Mouse (Mus musculus) adrenal gland, postnatal 25 days (tissue): ENCODE measurements around the gene Galr3. TPM values are rescaled to one million over a fixed set of nuclear protein-coding genes. Genes with fewer than 3 reads are reported as not detected.
"Not testable (repeated sequence)": the region's sequence is repeated elsewhere in the genome, so short reads cannot be mapped to it uniquely, and the experiment has no call there.

Experiments
- DNase-seq: peaks from one replicate; pipeline ENCODE4 v3.0.0; 2021; ENCODE audit warnings: mixed read lengths
- long read RNA-seq: library from polyadenylated mRNA; stranded (forward); transcript quantifications from one replicate; pipeline ENCODE4 v2.0.0, GENCODE M21; 2021
- total RNA-seq: library from RNA; stranded (reverse); gene quantifications from 2 replicates; pipeline ENCODE4 v1.2.3, GENCODE M21; 2021

Gene Galr3
- 0.39 TPM in 1 of 2 replicates, not detected in the other for total RNA-seq
- long read RNA-seq, partial matches to known transcripts = 0 of 1 reads
- long read RNA-seq, other reads (novel, unspliced or antisense) = 1 of 1 reads

DNA sequence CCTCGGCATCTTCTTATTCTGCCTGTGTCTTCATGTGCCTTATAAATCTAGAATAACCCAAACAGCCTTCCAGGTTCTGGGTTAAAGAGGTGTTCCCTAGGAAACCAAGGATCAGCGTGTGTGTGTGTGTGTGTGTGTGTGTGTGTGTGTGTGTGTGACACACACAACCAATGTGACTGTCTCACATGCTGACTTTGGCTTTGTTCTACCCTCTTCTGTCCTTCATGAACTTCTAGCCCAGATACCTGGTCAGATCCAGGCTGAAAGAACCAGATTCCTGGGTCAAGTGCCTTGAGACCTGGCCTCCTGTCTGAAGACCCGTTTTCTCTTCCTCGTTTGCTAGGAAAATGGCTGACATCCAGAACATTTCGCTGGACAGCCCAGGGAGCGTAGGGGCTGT is at the start of gene Galr3:
Galr3 (plus strand) TSS at position 301 of the 400 bp plus-strand sequence.
- DNase-seq = no peak

DNA sequence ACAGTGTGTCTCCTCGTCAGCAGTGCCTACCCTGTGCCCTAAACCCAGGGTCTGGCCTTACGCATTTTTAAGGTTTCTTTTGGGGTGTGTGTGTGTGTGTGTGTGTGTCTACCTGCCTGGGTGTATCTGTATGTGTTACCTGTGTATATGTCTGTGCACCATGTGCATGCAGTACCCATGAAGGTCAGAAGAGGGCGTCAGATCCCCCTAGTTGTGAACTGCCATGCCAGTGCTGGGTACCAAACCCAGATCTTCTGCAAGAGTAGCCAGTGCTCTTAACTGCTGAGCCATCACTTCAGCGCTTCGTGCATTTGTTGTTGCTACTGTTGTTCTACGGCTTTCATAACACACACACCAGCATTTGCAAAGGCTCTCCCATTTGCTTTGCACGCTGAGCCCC is 49.5 kb upstream of the Galr3 start:
- no peak for DNase-seq

DNA sequence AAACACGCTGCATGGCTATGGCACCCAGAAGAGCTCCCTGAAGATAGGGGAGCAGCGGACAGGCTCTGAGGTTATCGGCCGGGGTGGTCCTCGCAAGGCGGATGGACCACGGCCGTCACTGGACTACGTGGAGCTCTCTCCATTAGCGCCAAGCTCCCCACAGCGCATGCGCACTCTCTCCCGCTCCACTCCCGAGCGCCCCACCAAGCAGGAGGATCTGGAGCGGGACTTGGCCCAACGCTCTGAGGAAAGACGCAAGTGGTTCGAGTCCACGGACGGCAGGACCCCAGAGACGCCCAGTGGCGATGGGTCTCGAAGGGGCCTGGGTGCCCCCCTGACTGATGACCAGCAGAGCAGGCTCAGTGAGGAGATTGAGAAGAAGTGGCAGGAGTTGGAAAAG is 48.8 kb upstream of the Galr3 start:
- DNase-seq = no peak

DNA sequence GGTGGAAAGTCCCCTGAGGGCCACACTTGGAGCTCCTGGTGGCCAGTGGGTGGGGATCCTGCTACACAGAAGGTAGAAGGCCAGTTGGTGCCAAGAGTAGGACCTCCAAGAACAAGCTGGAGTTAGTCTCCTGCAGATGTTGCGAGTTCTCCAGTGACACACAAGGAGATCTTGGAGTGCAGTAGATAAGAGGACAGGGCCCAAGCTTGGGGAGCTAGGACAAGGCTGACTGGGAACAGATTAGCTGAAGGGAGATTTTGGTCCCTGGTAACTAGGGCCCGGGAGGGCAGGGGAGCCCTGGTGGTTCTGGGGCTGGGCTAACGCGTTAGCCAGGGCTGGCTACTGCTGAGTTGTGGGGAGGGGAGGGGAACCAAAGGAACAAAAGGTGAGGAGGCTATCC is 45.8 kb upstream of the Galr3 start:
- DNase-seq = no peak

DNA sequence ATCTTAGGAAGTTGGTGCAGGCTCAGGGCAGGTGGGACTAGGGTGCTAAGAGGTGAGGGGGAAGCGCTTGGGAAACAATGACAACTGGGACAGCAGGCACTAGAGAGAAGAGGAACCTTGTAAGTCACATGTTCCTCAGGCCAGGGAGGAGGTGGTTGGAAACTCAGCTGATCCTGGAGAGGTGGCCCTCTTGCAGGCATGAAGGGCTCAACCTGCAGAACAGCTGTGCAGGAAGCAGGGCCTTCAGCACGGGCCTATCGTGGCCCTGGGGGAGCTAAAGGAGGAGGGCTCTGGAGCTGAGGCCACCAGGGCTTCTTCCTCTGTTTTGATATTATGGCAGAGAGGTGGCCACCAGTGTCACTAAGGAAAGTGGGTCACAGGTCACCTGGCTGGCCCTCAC is 45.0 kb upstream of the Galr3 start:
- DNase-seq = no peak

DNA sequence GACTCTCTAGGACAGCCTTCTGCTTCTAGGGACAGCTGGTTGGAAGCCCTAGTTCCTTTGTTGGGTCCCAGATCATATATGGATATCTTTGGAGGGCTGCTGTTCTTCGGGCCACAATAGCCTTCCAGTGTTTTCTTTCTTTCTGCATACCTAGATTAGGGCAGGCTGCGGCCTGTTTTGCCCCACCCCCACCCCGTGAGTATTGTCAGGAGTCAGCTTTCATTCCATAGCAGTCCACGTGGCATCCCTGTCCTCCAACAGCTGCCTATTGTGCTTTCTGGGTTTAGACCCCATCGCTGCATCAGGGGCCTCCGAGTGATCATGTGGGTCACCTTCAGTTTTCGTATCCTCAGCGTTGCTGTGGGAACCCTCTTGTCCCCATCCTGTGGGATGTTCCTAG is 43.3 kb upstream of the Galr3 start:
- DNase-seq = no peak

DNA sequence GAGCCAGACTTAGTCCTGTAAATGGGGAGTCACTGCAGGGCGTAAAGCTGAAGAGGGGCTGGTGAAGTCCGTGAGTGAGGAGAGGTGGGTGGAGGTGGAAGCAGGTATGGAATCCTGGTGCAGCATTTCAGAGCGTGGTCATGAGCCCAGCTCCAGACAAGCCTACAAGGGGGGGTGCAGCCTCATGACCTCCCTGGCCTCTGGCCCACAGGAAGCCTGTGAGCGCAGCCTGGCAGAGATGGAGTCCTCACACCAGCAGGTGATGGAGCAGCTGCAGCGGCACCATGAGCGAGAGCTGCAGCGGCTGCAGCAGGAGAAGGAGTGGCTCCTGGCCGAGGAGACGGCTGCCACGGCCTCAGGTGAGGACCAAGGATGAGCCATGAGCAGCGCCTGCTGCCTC is 42.1 kb upstream of the Galr3 start:
- DNase-seq = no peak

DNA sequence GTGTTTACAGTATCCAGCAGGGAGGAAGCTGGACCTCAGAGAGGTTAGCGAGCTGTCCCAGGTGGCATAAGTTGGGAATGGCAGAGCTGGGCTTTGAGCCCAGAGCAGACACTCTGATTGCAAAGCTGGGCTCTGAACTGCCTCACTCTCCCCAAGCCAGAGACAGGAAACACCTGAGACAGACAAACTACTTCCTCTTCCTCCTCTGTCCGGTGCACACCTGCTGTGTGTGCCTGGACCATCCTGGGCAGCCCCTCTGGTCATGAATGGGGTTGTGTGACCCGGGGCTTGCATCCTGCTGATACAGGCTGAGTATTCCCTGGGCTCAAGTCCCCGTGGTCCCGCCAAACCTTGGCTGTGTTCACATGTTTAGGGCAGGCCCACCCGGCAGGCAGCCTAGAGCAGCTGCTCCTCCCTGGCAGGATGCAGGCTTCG is 41.3 kb upstream of the Galr3 start:
- DNase-seq = no peak

DNA sequence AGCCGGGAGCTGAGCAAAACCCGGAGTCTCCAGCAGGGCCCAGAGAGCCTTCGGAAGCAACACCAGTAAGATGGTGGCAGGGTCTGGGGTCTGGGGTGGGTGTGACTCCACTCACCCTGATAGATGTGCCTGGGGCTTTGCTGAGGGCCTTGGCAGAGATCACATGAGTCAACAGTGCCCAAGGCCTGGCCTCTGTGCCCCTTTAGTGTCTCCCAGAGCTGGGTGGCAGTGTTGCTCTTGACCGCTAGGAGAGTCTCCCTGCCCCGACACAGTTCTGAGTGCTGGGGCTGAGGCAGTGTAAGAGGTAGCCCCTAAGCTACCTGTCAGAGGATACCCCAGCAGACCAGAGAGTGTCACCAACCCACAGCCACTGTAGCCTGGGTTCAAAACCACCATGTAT is 40.1 kb upstream of the Galr3 start:
- no peak for DNase-seq

DNA sequence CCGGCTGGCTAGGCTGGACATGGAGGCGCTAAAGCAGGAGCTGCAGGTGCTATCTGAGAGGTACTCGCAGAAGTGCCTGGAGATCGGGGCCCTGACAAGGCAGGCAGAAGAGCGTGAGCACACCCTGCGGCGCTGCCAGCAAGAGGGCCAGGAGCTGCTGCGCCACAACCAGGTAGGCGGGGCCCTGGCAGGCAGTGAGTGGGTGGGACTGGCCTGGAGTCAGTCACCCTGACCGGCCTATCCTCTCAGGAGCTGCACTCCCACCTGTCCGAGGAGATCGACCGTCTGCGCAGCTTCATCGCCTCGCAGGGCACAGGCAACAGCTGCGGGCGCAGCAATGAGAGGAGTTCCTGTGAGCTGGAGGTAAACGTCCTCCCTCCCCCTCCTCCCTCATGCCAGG is 39.6 kb upstream of the Galr3 start:
- DNase-seq = peak; percentile 80

DNA sequence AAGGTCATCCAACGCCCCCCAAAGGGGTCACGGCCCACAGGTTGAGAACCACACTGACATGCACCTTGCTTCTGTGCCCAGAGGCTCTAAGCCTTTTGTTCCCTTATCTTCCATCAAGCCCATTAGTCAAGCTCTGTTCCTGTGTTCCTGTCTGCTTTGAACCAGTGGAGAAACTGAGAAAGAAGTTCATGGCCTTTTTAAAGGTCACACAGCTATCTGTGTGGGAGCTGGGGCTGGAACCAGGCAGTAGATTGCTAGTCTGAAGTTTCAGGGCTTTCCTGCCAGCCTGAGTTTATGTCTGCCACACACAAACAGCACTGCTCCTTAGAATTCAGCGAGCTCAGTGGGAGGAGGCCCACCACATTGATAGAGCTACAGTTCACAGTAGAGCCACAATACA is 38.6 kb upstream of the Galr3 start:
- no peak for DNase-seq

DNA sequence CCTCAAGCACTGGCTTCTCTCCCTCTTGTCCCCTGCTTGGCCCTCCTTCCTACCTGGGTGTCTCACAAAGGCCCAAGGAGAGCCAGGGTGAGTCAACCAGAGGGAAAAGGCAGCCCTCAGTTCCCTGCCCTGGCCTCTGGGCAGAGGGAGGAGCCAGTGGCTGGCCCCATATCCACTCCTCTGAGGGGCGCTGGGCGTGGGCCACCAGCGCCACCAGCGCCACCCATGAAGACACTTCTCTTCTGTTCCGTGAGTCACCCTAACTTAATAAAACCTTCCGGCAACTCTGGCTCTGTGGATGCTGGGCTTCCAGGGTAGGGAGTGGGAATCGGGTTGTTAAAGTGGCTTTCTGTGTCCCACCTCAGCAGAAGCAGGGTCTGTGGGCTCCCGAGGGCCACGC is 36.1 kb upstream of the Galr3 start:
- no peak for DNase-seq

DNA sequence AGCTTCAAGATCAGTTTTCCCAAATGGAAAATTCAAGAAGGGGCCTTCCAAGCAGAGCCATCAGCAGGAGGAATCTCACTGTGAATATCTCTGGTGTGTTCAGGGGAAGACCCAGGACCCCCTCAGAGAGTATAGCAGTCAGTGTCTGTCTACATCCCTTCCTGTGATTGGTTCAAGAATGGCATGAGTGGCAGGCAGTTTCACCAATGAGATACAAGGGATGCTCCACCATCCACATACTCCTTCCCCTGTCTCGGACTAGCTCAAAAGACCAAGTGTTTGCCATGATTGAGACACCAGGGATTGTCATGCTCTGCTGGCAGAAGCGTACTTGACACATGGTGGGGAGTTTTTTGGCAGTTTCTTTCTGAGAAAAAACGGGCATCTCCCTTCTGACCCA is 35.0 kb upstream of the Galr3 start:
- no peak for DNase-seq

DNA sequence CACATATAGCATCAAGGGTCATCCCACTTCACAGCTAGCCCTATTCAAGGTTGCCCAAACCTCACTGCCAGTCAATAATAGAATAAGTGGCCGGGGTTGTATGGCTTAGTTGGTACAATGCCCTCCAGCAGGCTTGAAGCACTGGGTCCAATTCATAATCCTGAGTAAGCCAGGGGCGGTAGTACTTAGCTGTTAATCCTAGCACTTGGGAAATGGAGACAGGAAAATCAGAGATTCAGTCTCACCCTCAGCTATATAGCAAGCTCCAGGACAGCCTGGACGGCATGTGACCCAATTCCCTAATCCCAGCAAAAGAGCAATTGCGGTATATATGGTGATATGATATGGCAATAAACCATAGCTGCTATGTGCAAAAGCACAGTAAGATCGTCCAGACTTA is 34.6 kb upstream of the Galr3 start:
- no peak for DNase-seq

DNA sequence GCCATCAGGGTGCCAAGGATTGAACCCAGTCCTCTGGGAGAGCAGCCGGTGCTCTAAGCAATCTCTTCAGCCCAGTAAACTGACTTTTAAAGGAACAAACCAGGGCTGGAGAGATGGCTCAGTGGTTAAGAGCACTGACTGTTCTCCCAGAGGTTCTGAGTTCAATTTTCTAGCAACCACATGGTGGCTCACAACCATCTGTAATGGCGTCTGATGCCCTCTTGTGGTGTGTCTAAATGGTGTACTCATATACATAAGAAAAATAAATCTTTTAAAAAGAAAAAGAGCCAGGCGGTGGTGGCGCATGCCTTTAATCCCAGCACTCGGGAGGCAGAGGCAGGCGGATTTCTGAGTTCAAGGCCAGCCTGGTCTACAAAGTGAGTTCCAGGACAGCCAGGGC is 33.8 kb upstream of the Galr3 start:
- DNase-seq = not testable (repeated sequence)

DNA sequence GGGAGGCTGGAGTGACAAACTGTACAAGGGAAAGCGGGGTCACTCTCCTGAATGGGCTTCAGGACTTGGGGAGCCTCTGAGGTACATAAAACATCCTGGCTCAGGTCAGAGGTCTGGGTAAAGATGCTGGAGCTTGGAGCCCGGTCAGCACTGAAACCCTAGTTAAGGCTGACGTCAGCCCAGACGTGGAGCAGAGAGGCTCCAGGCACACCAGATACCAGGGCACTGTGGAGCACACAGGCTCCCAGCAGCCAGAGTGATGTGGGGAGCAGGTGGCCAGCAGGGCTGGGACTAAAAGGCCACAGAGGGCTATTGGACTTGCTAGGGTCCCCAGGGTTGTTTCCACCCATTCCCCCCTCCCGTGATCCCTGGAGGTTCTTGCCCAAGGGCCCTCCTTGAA is 32.0 kb upstream of the Galr3 start:
- no peak for DNase-seq

DNA sequence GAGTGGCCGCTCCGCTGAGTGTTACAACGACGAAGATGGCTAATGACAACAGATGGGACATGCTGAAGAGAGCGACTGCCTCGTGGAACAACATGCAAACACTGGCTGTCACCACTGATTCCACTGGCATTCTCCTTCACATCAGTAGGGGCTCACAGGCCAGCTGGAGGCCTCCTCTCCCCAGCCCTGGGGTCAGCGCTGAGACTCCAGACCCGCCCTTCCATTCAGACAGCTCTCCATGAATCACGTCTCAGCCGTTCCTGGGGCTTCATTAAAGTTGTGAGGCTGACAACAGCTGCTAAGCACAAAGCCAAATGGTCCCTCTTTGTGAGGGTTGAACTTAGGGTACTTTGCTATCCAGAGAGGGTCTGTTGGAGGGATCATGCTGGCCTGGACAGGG is 30.1 kb upstream of the Galr3 start:
- no peak for DNase-seq

DNA sequence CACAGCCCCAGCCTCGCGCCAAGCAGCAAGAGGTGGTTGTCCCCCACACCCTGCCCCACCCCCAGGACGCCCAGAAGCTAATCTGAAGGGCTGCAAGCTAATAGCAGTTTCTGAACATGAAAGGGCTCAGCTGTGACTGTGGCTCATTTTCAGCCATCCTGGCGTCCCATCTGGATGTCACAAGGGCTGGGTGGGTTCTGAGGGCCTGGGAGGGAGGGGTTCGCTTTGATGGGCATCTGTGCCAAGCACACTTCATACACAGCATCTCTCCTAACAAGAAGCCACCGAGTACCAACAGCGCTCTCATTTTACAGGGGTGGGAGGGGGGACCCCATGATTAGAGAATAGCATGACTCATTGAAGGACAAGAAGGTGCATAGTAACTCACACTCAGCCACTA is 28.3 kb upstream of the Galr3 start:
- DNase-seq = no peak

DNA sequence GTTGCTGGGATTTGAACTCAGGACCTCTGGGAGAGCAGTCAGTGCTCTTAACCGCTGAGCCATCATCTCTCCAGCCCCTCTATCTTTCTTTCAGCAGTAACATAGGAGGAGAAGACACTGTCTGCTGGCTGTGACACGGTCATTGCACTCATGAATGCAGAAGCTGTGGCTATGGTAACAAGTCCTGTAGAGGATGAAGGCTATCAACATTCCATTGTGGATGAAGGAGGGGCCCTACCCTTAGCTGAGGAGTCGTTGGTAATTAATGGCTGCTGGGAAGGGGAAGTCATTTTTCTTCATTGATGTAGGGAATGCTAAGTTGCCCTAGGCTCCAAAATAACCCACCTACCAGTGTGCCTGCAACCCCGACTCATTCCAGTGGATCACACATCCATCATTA is 23.5 kb upstream of the Galr3 start:
- DNase-seq = no peak

DNA sequence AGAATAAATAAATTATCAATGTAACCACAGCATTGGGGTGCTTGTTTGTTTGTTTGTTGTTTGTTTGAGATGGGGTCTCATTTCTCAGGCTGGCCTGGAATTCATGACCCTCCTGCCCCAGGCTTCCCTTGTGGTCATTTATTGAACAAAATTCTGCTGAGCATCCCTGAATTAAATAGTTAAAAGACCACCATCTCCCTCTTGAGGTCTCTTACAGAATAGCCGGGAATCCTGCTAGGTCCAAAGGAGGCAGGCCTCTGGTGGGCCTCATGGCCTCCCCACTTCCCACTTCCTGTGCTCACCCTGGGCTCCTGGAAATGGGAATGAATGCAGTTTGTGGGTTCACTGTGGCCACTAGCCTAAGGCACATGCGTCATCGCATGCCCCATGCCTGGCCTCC is 22.8 kb upstream of the Galr3 start:
- no peak for DNase-seq

DNA sequence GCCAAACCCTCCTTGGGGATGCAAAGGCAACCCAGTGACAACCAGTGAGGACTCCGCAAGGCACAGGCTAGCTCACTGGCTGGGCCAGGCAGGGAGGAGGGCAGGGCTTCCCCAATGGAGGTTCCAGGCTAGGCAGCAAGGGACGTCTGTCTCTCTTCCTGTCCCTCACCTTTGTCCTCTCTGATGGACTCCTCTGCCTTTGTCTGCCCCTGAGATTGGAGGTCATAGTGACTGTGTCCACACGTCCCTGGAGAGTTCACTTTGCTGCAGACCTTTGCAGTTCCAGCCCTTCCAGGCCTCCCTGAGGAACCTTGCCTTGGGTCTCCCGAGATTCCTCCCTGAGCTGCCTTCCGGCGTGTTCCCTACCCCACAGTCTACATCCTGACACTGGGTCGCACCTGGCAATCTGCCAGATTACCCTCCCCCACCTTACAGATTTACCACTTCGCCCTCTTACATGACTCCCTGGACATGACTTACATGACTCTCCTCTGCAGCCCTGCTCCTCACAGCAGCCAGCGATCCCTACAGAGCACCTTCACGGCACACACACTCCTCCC is 18.9 kb upstream of the Galr3 start:
- DNase-seq = no peak

DNA sequence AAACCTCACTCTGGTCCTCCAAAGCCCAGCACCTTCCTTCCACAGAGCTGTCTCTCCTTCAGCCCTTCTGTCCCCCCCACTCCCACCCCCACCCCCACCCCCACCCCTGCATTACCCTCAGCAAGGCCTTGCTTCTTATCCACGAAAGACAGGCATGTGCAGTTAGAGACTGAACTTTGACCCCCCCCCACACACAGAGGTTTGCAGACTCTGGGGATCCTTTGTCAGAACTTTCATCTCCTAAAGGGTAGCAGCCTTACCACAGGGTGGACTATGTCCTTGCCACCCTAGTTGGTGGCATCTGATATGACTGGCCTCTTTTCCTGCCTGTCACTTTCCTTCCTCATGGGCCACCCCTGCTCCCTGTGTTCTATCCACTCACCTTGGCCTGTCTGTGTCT is 18.3 kb upstream of the Galr3 start:
- no peak for DNase-seq

DNA sequence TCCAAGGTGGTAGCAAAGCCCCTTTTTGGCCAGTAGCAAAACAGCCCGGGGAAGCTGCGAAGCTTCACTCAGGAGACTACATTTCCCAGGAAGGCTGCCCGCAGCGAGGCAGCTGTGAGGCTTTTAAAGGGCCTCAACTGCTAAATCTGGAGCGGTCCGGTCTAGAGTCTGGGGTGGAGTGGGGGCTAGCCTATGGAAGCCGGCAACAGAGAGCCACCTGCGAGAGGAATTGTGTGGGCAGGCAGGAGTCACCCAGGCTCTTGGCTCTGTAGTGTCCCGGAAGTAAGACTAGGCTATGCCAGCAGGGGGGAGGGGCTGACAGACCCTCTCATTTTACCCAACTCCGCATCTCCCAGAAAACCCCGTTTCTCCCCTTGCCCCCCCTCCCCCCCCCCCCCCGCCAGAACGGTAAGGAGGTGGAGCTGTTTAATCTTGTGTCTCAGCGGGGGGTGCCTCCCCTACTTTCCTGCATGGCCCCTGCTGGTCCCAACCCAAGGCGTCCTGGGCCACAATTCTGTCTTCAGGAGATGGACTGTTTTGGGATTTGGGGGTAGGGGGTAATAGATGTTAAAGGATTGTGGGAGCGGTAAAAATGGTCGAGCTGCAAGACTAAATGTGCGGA is 15.9 kb upstream of the Galr3 start:
- no peak for DNase-seq

DNA sequence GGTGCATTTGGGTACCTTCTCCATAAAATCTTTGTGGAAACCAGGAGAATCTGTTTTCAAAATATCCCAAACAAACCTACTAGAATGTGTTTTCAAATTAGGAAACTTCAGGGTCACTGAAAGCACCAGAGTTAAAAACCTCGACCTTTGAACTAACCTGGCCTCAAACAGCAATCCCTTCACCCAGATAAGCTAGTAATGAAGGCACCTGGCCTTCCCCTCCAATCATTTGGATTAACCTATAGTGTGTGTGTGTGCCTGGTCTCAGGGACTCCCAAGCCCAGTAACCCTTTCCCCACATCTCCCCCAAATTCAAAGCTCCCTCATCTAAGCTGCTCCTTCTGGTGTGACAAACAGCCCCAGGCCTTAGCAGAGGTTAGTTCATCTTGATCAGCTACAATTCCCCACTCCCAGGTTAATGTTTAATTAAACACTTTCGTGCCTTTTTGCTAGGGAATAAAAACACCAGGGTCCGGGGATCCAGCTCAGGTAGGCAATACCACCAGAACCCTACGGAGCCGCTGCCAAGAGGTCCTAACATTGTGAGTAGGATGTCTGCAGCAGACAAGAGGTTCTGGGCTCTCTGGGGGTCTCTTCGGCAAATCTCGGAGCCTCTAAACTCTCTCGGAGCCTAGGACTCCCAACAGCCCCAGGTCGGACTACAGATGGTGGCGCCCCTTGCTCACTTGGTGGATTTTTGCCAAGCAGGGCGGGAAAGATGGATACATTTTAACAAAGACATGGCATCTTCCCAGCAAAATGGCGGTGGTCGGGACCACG is 15.0 kb upstream of the Galr3 start:
- DNase-seq = no peak
